Mouse (Mus musculus) CH12.LX (cell line): ENCODE measurements around the gene Rtca. TPM values are rescaled to one million over a fixed set of nuclear protein-coding genes. Genes with fewer than 3 reads are reported as not detected.
A peak's percentile ranks its signal among the peaks of the same experiment; 100 is the strongest.

Experiments used
- DNase-seq: peaks from one replicate; pipeline ENCODE4 v3.0.0-alpha.2; 2013; ENCODE audit errors: extremely low read depth
- H3K27ac ChIP-seq: 2 replicates; pipeline ENCODE4 v1.5.1; 2012; ENCODE audit warnings: low read depth, mild to moderate bottlenecking, control low read depth, moderate library complexity; ENCODE audit not compliant: insufficient read depth
- H3K27me3 ChIP-seq: replicated peaks from 2 replicates; pipeline ENCODE3; 2012; ENCODE audit warnings: inconsistent platforms
- H3K36me3 ChIP-seq, 2 experiments: replicated peaks in 1 of 2; 2 replicates each; pipeline versions ENCODE3 to v1.6.1; 2012; ENCODE audit warnings: inconsistent platforms in 1 of 2, low read length in 1 of 2, mild to moderate bottlenecking in 1 of 2, mixed read lengths in 1 of 2, moderate library complexity in 1 of 2; ENCODE audit not compliant: control insufficient read depth in 1 of 2, insufficient read depth in 1 of 2
- H3K4me1 ChIP-seq, 2 experiments: 2 replicates each; pipeline ENCODE4 v1.6.1; 2012; ENCODE audit warnings: inconsistent platforms in 1 of 2, moderate library complexity in 1 of 2; ENCODE audit not compliant: insufficient read depth in 2 of 2, control insufficient read depth in 1 of 2
- H3K4me2 ChIP-seq: 2 replicates; pipeline ENCODE4 v1.6.1; 2012; ENCODE audit warnings: low read depth, mild to moderate bottlenecking, control low read depth; ENCODE audit not compliant: poor library complexity, insufficient read depth, severe bottlenecking
- H3K4me3 ChIP-seq, 3 experiments: fragments of 150-350 bp in 1 of 3; sonication (generic) in 1 of 3; replicated peaks in 1 of 3; 2 replicates each; pipeline versions ENCODE3 to v1.5.1; 2011 to 2012; ENCODE audit warnings: low read depth in 2 of 3, low read length in 2 of 3, mild to moderate bottlenecking in 2 of 3, moderate library complexity in 2 of 3, control low read depth in 1 of 3, improper control_type of control experiment in 1 of 3, inconsistent platforms in 1 of 3, mixed read lengths in 1 of 3; ENCODE audit not compliant: poor library complexity in 1 of 3
- H3K79me2 ChIP-seq: replicated peaks from 2 replicates; pipeline ENCODE4 v1.6.1; 2012; ENCODE audit warnings: mild to moderate bottlenecking, moderate library complexity; ENCODE audit not compliant: control insufficient read depth, poor library complexity, insufficient read depth, severe bottlenecking; ENCODE audit errors: extremely low read depth
- H3K9ac ChIP-seq: 2 replicates; pipeline ENCODE4 v1.6.1; 2012; ENCODE audit warnings: low read depth, mild to moderate bottlenecking, control low read depth, moderate library complexity; ENCODE audit not compliant: insufficient read depth
- H3K9me3 ChIP-seq: replicated peaks from 2 replicates; pipeline ENCODE3; 2012; ENCODE audit warnings: low read length, inconsistent platforms, mixed read lengths
- CHD2 ChIP-seq: IDR thresholded peaks from 2 replicates; pipeline ENCODE4 v1.6.1; 2011; ENCODE audit warnings: low read length, improper control_type of control experiment
- CTCF ChIP-seq, 2 experiments: IDR thresholded peaks in 1 of 2; conservative IDR thresholded peaks in 1 of 2; 2 replicates each; pipeline ENCODE4 v1.5.1; 2011 to 2012; ENCODE audit warnings: low read depth in 2 of 2, low read length in 2 of 2, improper control_type of control experiment in 1 of 2, inconsistent platforms in 1 of 2, mild to moderate bottlenecking in 1 of 2, moderate library complexity in 1 of 2
- EP300 ChIP-seq: IDR thresholded peaks from 2 replicates; pipeline ENCODE4 v1.6.1; 2011; ENCODE audit warnings: low read length, improper control_type of control experiment
- HCFC1 ChIP-seq: IDR thresholded peaks from 2 replicates; pipeline ENCODE4 v1.6.1; 2012; ENCODE audit warnings: low read depth, mild to moderate bottlenecking, inconsistent platforms, low read length, improper control_type of control experiment
- IRF4 ChIP-seq: IDR thresholded peaks from 2 replicates; pipeline ENCODE4 v1.6.1; 2014; ENCODE audit warnings: low read depth, mild to moderate bottlenecking, inconsistent platforms, low read length, improper control_type of control experiment
- JUN ChIP-seq: IDR thresholded peaks from 2 replicates; pipeline ENCODE4 v1.6.1; 2011; ENCODE audit warnings: low read depth, mild to moderate bottlenecking, low read length, improper control_type of control experiment, moderate library complexity; ENCODE audit not compliant: insufficient read depth
- JUND ChIP-seq: conservative IDR thresholded peaks from 2 replicates; pipeline ENCODE4 v1.6.1; 2011; ENCODE audit warnings: low read depth, low read length, improper control_type of control experiment
- KAT2A ChIP-seq: IDR thresholded peaks from 2 replicates; pipeline ENCODE4 v1.6.1; 2012; ENCODE audit warnings: low read length, improper control_type of control experiment, inconsistent platforms; ENCODE audit not compliant: insufficient replicate concordance
- MAZ ChIP-seq: IDR thresholded peaks from 2 replicates; pipeline ENCODE4 v1.6.1; 2012; ENCODE audit warnings: low read depth, mild to moderate bottlenecking, inconsistent platforms, low read length, improper control_type of control experiment, moderate library complexity
- MYC ChIP-seq: IDR thresholded peaks from 2 replicates; pipeline ENCODE4 v1.6.1; 2011; ENCODE audit warnings: low read depth, mild to moderate bottlenecking, improper control_type of control experiment, low read length
- NELFE ChIP-seq: IDR thresholded peaks from 2 replicates; pipeline ENCODE4 v1.6.1; 2011; ENCODE audit warnings: low read depth, low read length, improper control_type of control experiment
- PAX5 ChIP-seq: IDR thresholded peaks from 2 replicates; pipeline ENCODE4 v1.6.1; 2012; ENCODE audit warnings: low read length, inconsistent platforms, mixed read lengths
- RAD21 ChIP-seq: IDR thresholded peaks from 2 replicates; pipeline ENCODE4 v1.6.1; 2011; ENCODE audit warnings: low read depth, mild to moderate bottlenecking, low read length, improper control_type of control experiment, moderate library complexity
- RCOR1 ChIP-seq: conservative IDR thresholded peaks from 2 replicates; pipeline ENCODE4 v1.6.1; 2012; ENCODE audit warnings: low read depth, mild to moderate bottlenecking, inconsistent platforms, low read length, improper control_type of control experiment
- SMC3 ChIP-seq: IDR thresholded peaks from 2 replicates; pipeline ENCODE4 v1.6.1; 2011; ENCODE audit warnings: low read depth, low read length, improper control_type of control experiment
- ZMIZ1 ChIP-seq: IDR thresholded peaks from 2 replicates; pipeline ENCODE4 v1.6.1; 2012; ENCODE audit warnings: low read depth, mild to moderate bottlenecking, inconsistent platforms, low read length, improper control_type of control experiment
- ZNF384 ChIP-seq: IDR thresholded peaks from 2 replicates; pipeline ENCODE4 v1.6.1; 2012; ENCODE audit warnings: low read depth, low read length, improper control_type of control experiment, inconsistent platforms
- dilution Hi-C: fragments of 300-500 bp; cut with MboI; formaldehyde crosslinking; loops from 2 replicates; pipeline ENCODE4 v1.14.3; 2020; ENCODE audit warnings: low sequenced_read_pairs; ENCODE audit not compliant: extremely low pct_unique_long_range_greater_than_20kb, extremely low pct_ligation_motif_present
- in situ Hi-C: fragments of 300-500 bp; cut with MboI; formaldehyde crosslinking; loops from 3 replicates; pipeline ENCODE4 v1.14.3; 2019; ENCODE audit warnings: low sequenced_read_pairs, low pct_ligation_motif_present, low pct_unique_long_range_greater_than_20kb, mixed read lengths
- polyA plus RNA-seq: library from polyadenylated mRNA; unstranded; fragments of >175 nt; gene quantifications from 2 replicates; pipeline ENCODE4 v1.2.1, GENCODE M21; 2012; ENCODE audit warnings: low read depth; ENCODE audit not compliant: insufficient read length
- total RNA-seq, 2 experiments: library from RNA; depleted of rRNA; stranded (reverse); fragments of 300-350 nt in 1 of 2; fragments of >200 nt in 1 of 2; gene quantifications; 2 replicates each; pipeline ENCODE4 v1.2.3; 2012 to 2014

Gene Rtca
- total and polyA plus RNA-seq, 3 experiments: 57.8 to 80.1 (median 75.5) TPM

DNA sequence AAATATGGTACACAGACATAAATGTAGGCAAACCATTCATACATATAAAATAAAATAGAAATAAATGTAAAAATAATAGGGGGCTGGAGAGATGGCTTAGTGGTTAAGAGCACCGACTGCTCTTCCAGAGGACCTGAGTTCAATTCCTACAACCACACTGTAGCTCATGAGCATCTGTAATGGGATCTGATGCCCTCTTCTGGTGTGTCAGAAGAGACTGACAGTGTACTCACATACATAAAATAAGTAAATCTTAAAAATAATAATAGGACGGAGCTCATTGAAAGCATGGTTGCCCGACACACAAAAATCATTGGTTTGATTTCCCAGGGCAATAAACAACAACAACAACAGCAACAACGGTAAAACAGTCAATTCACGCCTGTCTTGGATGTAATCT, 17.1 kb downstream of the Rtca start:
- DNase-seq: no peak
- in situ Hi-C loops (no loop called here), dilution Hi-C loops (no loop called here)
- Histone ChIP-seq H3K9ac (no peak overlapping the region), H3K4me2 (no peak overlapping the region), H3K27me3 (no peaks in the 10 kb centered on the region), H3K4me1 (no peaks in the 10 kb centered on the region), H3K9me3 (no peaks in the 10 kb centered on the region), H3K4me3 (no peak overlapping the region), H3K79me2 (no peaks in the 10 kb centered on the region), H3K27ac (no peak overlapping the region), H3K36me3 (peaks cover 55 to 80% of the 10 kb centered on the region in 2 experiments)
- TF ChIP-seq RAD21 (peak; percentile 26), IRF4 (no peak), ZNF384 (no peak), CTCF (conservative IDR thresholded peaks at IDR 0.05 in 1 of 2, IDR thresholded peaks at IDR 0.05 in 1 of 2; ENCODE audit: low read depth in 2 of 2, low read length in 2 of 2) (peak in 1 of 2 experiments; percentile 49; a peak in 2 of 4 replicates), SMC3 (peak; percentile 50), ZMIZ1 (no peak)

- no peak for TF ChIP-seq PAX5
- no peak for TF ChIP-seq RCOR1
- TF ChIP-seq KAT2A: no peak
- no peak for TF ChIP-seq MAZ
- TF ChIP-seq EP300: no peak
- TF ChIP-seq CHD2: no peak
- TF ChIP-seq SMC3: no peak
- TF ChIP-seq JUND: no peak
- TF ChIP-seq, all 38 proteins: peak for 0
- Histone ChIP-seq H3K27ac (no peak overlapping the region), H3K27me3 (no peaks in the 10 kb centered on the region), H3K79me2 (no peaks in the 10 kb centered on the region), H3K9ac (no peak overlapping the region), H3K4me1 (peaks cover 14 to 25% of the 10 kb centered on the region in 2 experiments), H3K4me2 (no peak overlapping the region; the same call in 1 of the 2 replicates), H3K9me3 (no peaks in the 10 kb centered on the region), H3K4me3 (no peak overlapping the region), H3K36me3 (peaks cover 9 to 13% of the 10 kb centered on the region in 2 experiments)
- dilution Hi-C loops: no loop called here
- peak; percentile 20 for DNase-seq
- in situ Hi-C loops: no loop called here
Observed at GRCm38 (mm10) chr3:116483271-116483670, 24.7 kb downstream of the Rtca start.

GRCm38 (mm10) chr3:116482724-116483123, 25.3 kb downstream of the Rtca start:
- Histone ChIP-seq H3K9me3 (no peaks in the 10 kb centered on the region), H3K27ac (no peak overlapping the region), H3K79me2 (no peaks in the 10 kb centered on the region), H3K36me3 (peaks cover 3 to 8% of the 10 kb centered on the region in 2 experiments), H3K27me3 (no peaks in the 10 kb centered on the region), H3K9ac (no peak overlapping the region), H3K4me3 (no peak overlapping the region), H3K4me2 (peak overlapping the region; percentile 38; the same call in 1 of the 2 replicates), H3K4me1 (peaks cover 14 to 25% of the 10 kb centered on the region in 2 experiments)
- TF ChIP-seq MYC (0 out of 2 replicates have a peak, but pooled peaks have one; percentile 16), CHD2 (0 out of 2 replicates have a peak, but pooled peaks have one; percentile 16), NELFE (no peak), EP300 (peak; percentile 92), HCFC1 (no peak), IRF4 (peak; percentile 89), JUN (no peak)
- in situ Hi-C loops (no loop called here), dilution Hi-C loops (no loop called here)
- DNase-seq: peak; percentile 61
